Mouse (Mus musculus): Measurements from ENCODE around the gene Cactin. TPM values are rescaled to one million over a fixed set of nuclear protein-coding genes. Genes with fewer than 3 reads are reported as not detected.

Gene Cactin
- polyA plus RNA-seq, 1 experiment from 2014 or later, result 61.8 TPM

- Histone ChIP-seq H3K36me3 (replicated peaks) (peaks cover 84% of the 10 kb centered on the region), H3K27me3 (peaks cover 6% of the 10 kb centered on the region; the same call in 1 of the 2 replicates), H3K4me2 (no peak overlapping the region), H3K27ac (no peak overlapping the region), H3K4me1 (peaks cover 14% of the 10 kb centered on the region), H3K4me3 (replicated peaks) (no peak overlapping the region), H3K9ac (no peak overlapping the region), H3K9me3 (no peaks in the 10 kb centered on the region)
- WGBS, result 92% methylated on average over 13 of the region's 13 CpGs
- ATAC-seq (ENCODE audit: low FRiP score), result no peak
Measured at GRCm38 (mm10) chr10:81313581-81313980, 7.3 kb upstream of the Cactin start.

- Histone ChIP-seq H3K9ac (no peak overlapping the region), H3K4me2 (no peak overlapping the region), H3K9me3 (no peaks in the 10 kb centered on the region), H3K4me1 (peaks cover 18% of the 10 kb centered on the region), H3K27me3 (peaks cover 6% of the 10 kb centered on the region; the same call in 1 of the 2 replicates), H3K36me3 (replicated peaks) (peaks cover 78% of the 10 kb centered on the region), H3K27ac (no peak overlapping the region), H3K4me3 (replicated peaks) (no peak overlapping the region)
- 79% methylated on average over 7 of the region's 7 CpGs for WGBS
- no peak for ATAC-seq (ENCODE audit: low FRiP score)
Measured at GRCm38 (mm10) chr10:81314201-81314600, 6.7 kb upstream of the Cactin start.

GRCm38 (mm10) chr10:81315587-81315986, 5.3 kb upstream of the Cactin start:
- H3K36me3 ChIP-seq (replicated peaks), result peaks cover 64% of the 10 kb centered on the region
- peaks cover 26% of the 10 kb centered on the region for H3K4me1 ChIP-seq
- no peak for ATAC-seq (ENCODE audit: low FRiP score)
- H3K4me3 ChIP-seq (replicated peaks), result no peak overlapping the region
- peaks cover 6% of the 10 kb centered on the region; the same call in 1 of the 2 replicates for H3K27me3 ChIP-seq
- no peaks in the 10 kb centered on the region for H3K9me3 ChIP-seq
- H3K4me2 ChIP-seq, result no peak overlapping the region
- no peak overlapping the region for H3K9ac ChIP-seq
- H3K27ac ChIP-seq, result no peak overlapping the region
- 93% methylated on average over 16 of the region's 16 CpGs for WGBS

GRCm38 (mm10) chr10:81316338-81317060, 4.4 kb upstream of the Cactin start:
- no peak for ATAC-seq (ENCODE audit: low FRiP score)
- Histone ChIP-seq H3K27ac (no peak overlapping the region), H3K4me2 (peak overlapping the region; percentile 32), H3K27me3 (peaks cover 6% of the 10 kb centered on the region; the same call in 1 of the 2 replicates), H3K9ac (peak overlapping the region; percentile 22; the same call in 1 of the 2 replicates), H3K4me1 (peaks cover 27% of the 10 kb centered on the region), H3K4me3 (replicated peaks) (no peak overlapping the region), H3K36me3 (replicated peaks) (peaks cover 55% of the 10 kb centered on the region), H3K9me3 (no peaks in the 10 kb centered on the region)
- WGBS, result 43% methylated on average over 16 of the region's 16 CpGs

- H3K27ac ChIP-seq, result no peak overlapping the region
- ATAC-seq (ENCODE audit: low FRiP score), result no peak
- H3K9ac ChIP-seq, result peak overlapping the region; percentile 22; the same call in 1 of the 2 replicates
Measured at GRCm38 (mm10) chr10:81317273-81317672, 3.6 kb upstream of the Cactin start.

GRCm38 (mm10) chr10:81318589-81319329, 2.1 kb upstream of the Cactin start:
- no peak for ATAC-seq (ENCODE audit: low FRiP score)
- Histone ChIP-seq H3K9me3 (no peaks in the 10 kb centered on the region), H3K27ac (peak overlapping the region; percentile 88), H3K4me1 (peaks cover 38% of the 10 kb centered on the region), H3K27me3 (peaks cover 6% of the 10 kb centered on the region; the same call in 1 of the 2 replicates), H3K9ac (peak overlapping the region; percentile 21), H3K4me3 (replicated peaks) (peak overlapping the region; percentile 96), H3K4me2 (peak overlapping the region; percentile 77), H3K36me3 (replicated peaks) (peaks cover 48% of the 10 kb centered on the region)
- WGBS, result 90% methylated on average over 13 of the region's 13 CpGs

More at GRCm38 (mm10) chr10:81317273-81317672, 3.6 kb upstream of the Cactin start:
- peaks cover 35% of the 10 kb centered on the region for H3K4me1 ChIP-seq
- peaks cover 6% of the 10 kb centered on the region; the same call in 1 of the 2 replicates for H3K27me3 ChIP-seq
- WGBS, result 10% methylated on average over 20 of the region's 20 CpGs
- no peak overlapping the region for H3K4me3 ChIP-seq (replicated peaks)
- peaks cover 48% of the 10 kb centered on the region for H3K36me3 ChIP-seq (replicated peaks)
- peak overlapping the region; percentile 32 for H3K4me2 ChIP-seq
- H3K9me3 ChIP-seq, result no peaks in the 10 kb centered on the region

GRCm38 (mm10) chr10:81319330-81319699, 1.6 kb upstream of the Cactin start:
- Histone ChIP-seq H3K4me2 (peak overlapping the region; percentile 77), H3K27ac (peak overlapping the region; percentile 88), H3K9me3 (no peaks in the 10 kb centered on the region), H3K27me3 (peaks cover 6% of the 10 kb centered on the region; the same call in 1 of the 2 replicates), H3K36me3 (replicated peaks) (peaks cover 48% of the 10 kb centered on the region), H3K4me3 (replicated peaks) (peak overlapping the region; percentile 96), H3K9ac (peak overlapping the region; percentile 21), H3K4me1 (peaks cover 38% of the 10 kb centered on the region)
- WGBS, result 43% methylated on average over 8 of the region's 8 CpGs
- no peak for ATAC-seq (ENCODE audit: low FRiP score)

- H3K27me3 ChIP-seq, result peaks cover 6% of the 10 kb centered on the region; the same call in 1 of the 2 replicates
- WGBS, result 2% methylated on average over 38 of the region's 38 CpGs
- peak overlapping the region; percentile 21 for H3K9ac ChIP-seq
- H3K4me3 ChIP-seq (replicated peaks), result peak overlapping the region; percentile 96
- peak overlapping the region; percentile 88 for H3K27ac ChIP-seq
- peaks cover 49% of the 10 kb centered on the region for H3K36me3 ChIP-seq (replicated peaks)
- no peaks in the 10 kb centered on the region for H3K9me3 ChIP-seq
- ATAC-seq (ENCODE audit: low FRiP score), result peak; percentile 1; the same call in 1 of the 2 replicates
- peak overlapping the region; percentile 77 for H3K4me2 ChIP-seq
- peaks cover 38% of the 10 kb centered on the region for H3K4me1 ChIP-seq
Measured at GRCm38 (mm10) chr10:81319741-81320549, 958 bp upstream of the Cactin start.

- peaks cover 33% of the 10 kb centered on the region for H3K4me1 ChIP-seq
- H3K9me3 ChIP-seq, result no peaks in the 10 kb centered on the region
- peak overlapping the region; percentile 96 for H3K4me3 ChIP-seq (replicated peaks)
- peaks cover 53% of the 10 kb centered on the region for H3K36me3 ChIP-seq (replicated peaks)
- WGBS, result 4% methylated on average over 19 of the region's 20 CpGs
- H3K4me2 ChIP-seq, result peak overlapping the region; percentile 77
- peak overlapping the region; percentile 88 for H3K27ac ChIP-seq
- H3K27me3 ChIP-seq, result peaks cover 6% of the 10 kb centered on the region; the same call in 1 of the 2 replicates
- peak overlapping the region; percentile 79 for H3K9ac ChIP-seq
- ATAC-seq (ENCODE audit: low FRiP score), result no peak; the same call in 1 of the 2 replicates
Measured at GRCm38 (mm10) chr10:81321436-81321835, 533 bp downstream of the Cactin start.

GRCm38 (mm10) chr10:81322444-81322843, 1.5 kb downstream of the Cactin start:
- no peak overlapping the region for H3K27ac ChIP-seq
- H3K9ac ChIP-seq, result no peak overlapping the region
- no peak for ATAC-seq (ENCODE audit: low FRiP score)
- H3K4me2 ChIP-seq, result no peak overlapping the region; the same call in 1 of the 2 replicates
- H3K36me3 ChIP-seq (replicated peaks), result peaks cover 62% of the 10 kb centered on the region
- peak overlapping the region; percentile 96 for H3K4me3 ChIP-seq (replicated peaks)
- H3K27me3 ChIP-seq, result no peaks in the 10 kb centered on the region
- peaks cover 24% of the 10 kb centered on the region for H3K4me1 ChIP-seq
- WGBS, result 96% methylated on average over 27 of the region's 27 CpGs
- H3K9me3 ChIP-seq, result no peaks in the 10 kb centered on the region

- H3K27me3 ChIP-seq, result no peaks in the 10 kb centered on the region
- no peak overlapping the region for H3K27ac ChIP-seq
- peaks cover 56% of the 10 kb centered on the region for H3K36me3 ChIP-seq (replicated peaks)
- H3K9me3 ChIP-seq, result no peaks in the 10 kb centered on the region
- H3K4me2 ChIP-seq, result no peak overlapping the region
- no peak overlapping the region for H3K9ac ChIP-seq
- no peak for ATAC-seq (ENCODE audit: low FRiP score)
- H3K4me1 ChIP-seq, result peaks cover 24% of the 10 kb centered on the region
- H3K4me3 ChIP-seq (replicated peaks), result no peak overlapping the region; the same call in 1 of the 2 replicates
- WGBS, result 93% methylated on average over 23 of the region's 23 CpGs
Measured at GRCm38 (mm10) chr10:81323141-81323775, 2.4 kb downstream of the Cactin start.
